In the genomic region with DNA sequence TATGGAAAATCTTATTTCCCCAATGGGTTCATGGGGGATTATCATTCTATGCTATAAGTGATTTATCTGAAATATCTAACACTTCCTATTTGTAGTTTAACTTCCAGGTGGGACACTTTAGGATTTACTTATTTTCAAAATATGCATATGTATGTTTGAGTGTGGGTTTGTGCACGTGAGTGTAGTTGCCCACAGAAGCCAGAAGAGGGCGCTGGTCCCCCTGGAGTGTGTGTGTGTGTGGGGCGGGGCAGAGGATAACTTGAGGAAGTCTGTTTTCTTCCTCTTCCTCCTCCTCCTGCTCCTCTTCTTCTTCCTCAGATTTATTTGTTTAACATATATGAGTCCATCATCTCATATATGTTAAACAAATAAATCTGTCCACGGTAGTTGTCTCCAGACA, we compare ENCODE assay signal across 1 mouse cellular context.
TF ChIP-seq lines count a peak whose summit lies in the region.

No protein-coding gene starts in this region.

TF ChIP-seq in CH12.LX, 34 proteins besides CTCF, POLR2A, EP300 and RAD21 (continued from another document):
- TF ChIP-seq ZNF384 (IDR thresholded peaks at IDR 0.05; ENCODE audit: low read depth, low read length) (no peak), JUN (IDR thresholded peaks at IDR 0.05; ENCODE audit: insufficient read depth, low read depth, low read length) (no peak), BHLHE40 (IDR thresholded peaks at IDR 0.05; ENCODE audit: low read depth, low read length) (peak; percentile 77), RCOR1 (conservative IDR thresholded peaks at IDR 0.05; ENCODE audit: low read depth, low read length) (no peak), ETS1 (conservative IDR thresholded peaks at IDR 0.05; ENCODE audit: low read depth, low read length) (no peak)
